Comparison of ENCODE assay signal across 8 mouse cellular contexts in genomic region chr7:25781321-25781936, GRCm38 (mm10). TPM values are rescaled to one million over a fixed set of nuclear protein-coding genes. Genes with fewer than 3 reads are reported as not detected.
DNase-seq lines count a peak whose midpoint lies in the region; ATAC-seq lines count a peak whose summit lies in the region.

No protein-coding gene starts in this region.

- H3K9ac ChIP-seq in embryonic facial prominence, embryonic 12.5 days, result peak overlapping the region; percentile 7; the same call in 1 of the 2 replicates

- peaks cover 75% of the 10 kb centered on the region for H3K4me1 ChIP-seq in megakaryocyte, embryonic 14.5 days
- H3K4me1 ChIP-seq in embryonic facial prominence, embryonic 12.5 days, result peaks cover 20% of the 10 kb centered on the region

- no peaks in the 10 kb centered on the region for H3K9me3 ChIP-seq in megakaryocyte, embryonic 14.5 days
- H3K9me3 ChIP-seq in embryonic facial prominence, embryonic 12.5 days, result no peaks in the 10 kb centered on the region

- H3K27me3 ChIP-seq in megakaryocyte, embryonic 14.5 days (replicated peaks), result peaks cover 18% of the 10 kb centered on the region
- no peaks in the 10 kb centered on the region for H3K27me3 ChIP-seq in embryonic facial prominence, embryonic 12.5 days

- no peak for ATAC-seq in megakaryocyte, adult 5-6 weeks (ENCODE audit: poor library complexity, severe bottlenecking)
- 0 out of 2 replicates have a peak, but pooled peaks have one; percentile 8 for ATAC-seq in embryonic facial prominence, embryonic 12.5 days (ENCODE audit: insufficient number of reproducible peaks, insufficient read depth, low FRiP score, low TSS enrichment)

- intact Hi-C loops in heart, postnatal 14 days (cut with DNase I), result loop anchor here (2.0 kb wide), 1 partner anchor 19 kb away; no protein-coding TSS in a partner anchor

- DNase-seq in heart, postnatal 14 days, result peak; percentile 49 to 51
- peak; percentile 72 to 77 for DNase-seq in layer of hippocampus, adult 8-10 months (ENCODE audit: low spot score in 2 of 2)
- DNase-seq in lung, postnatal 10 days, result peak; percentile 62
- peak; percentile 38 for DNase-seq in right cerebral cortex, postnatal 25 days
- DNase-seq in cerebellum, adult 11-12 months, result no peak

- peak overlapping the region; percentile 36; the same call in 1 of the 2 replicates for H3K27ac ChIP-seq in embryonic facial prominence, embryonic 12.5 days

- 8% methylated on average over 33 of the region's 33 CpGs for WGBS in embryonic facial prominence, embryonic 12.5 days

- H3K4me3 ChIP-seq in megakaryocyte, embryonic 14.5 days (replicated peaks), result peak overlapping the region; percentile 85
- H3K4me3 ChIP-seq in embryonic facial prominence, embryonic 12.5 days, result peak overlapping the region; percentile 21

- no peaks in the 10 kb centered on the region for H3K36me3 ChIP-seq in megakaryocyte, embryonic 14.5 days (replicated peaks; ENCODE audit: low read length)
- peaks cover 54% of the 10 kb centered on the region for H3K36me3 ChIP-seq in embryonic facial prominence, embryonic 12.5 days

- H3K4me2 ChIP-seq in embryonic facial prominence, embryonic 12.5 days (replicated peaks), result peak overlapping the region; percentile 51

RNA-seq across cellular contexts. Expression of gene Axl, which starts 7.1 kb away (rescaled TPM):
- polyA plus RNA-seq in megakaryocyte, embryonic 14.5 days (2012; ENCODE audit: insufficient read depth, low replicate concordance), result 7.4 and 18.0 TPM in 2 replicates
- total RNA-seq in megakaryocyte, adult 5-6 weeks (2015), result 7.7 and 8.0 TPM in 2 replicates
- 5.7 and 7.6 TPM in 2 replicates for total RNA-seq in megakaryocyte, adult 5-6 weeks (2017)
- polyA plus RNA-seq in embryonic facial prominence, embryonic 12.5 days (2016; fragmentation: Nextera tagmentation; extraction: Ambion mirVana), result 71.1 and 76.0 TPM in 2 replicates
- total RNA-seq in heart, postnatal 14 days (2021), result 100 to 1,000 TPM in 1 of 2 experiments, 10 to 100 TPM in 1; 94.3 to 122 TPM
- total RNA-seq in layer of hippocampus, adult 8-10 months (2022), result 10 to 100 TPM; 40.7 to 75.5 (median 58.6) TPM

RNA-seq across cellular contexts. Expression of gene Hnrnpul1, which starts 26.9 kb away (rescaled TPM):
- 168 and 350 TPM in 2 replicates for polyA plus RNA-seq in megakaryocyte, embryonic 14.5 days (2012; ENCODE audit: insufficient read depth, low replicate concordance)
- total RNA-seq in megakaryocyte, adult 5-6 weeks (2015), result 134 and 143 TPM in 2 replicates
- 121 and 148 TPM in 2 replicates for total RNA-seq in megakaryocyte, adult 5-6 weeks (2017)
- 68.1 and 72.8 TPM in 2 replicates for polyA plus RNA-seq in embryonic facial prominence, embryonic 12.5 days (2016; fragmentation: Nextera tagmentation; extraction: Ambion mirVana)
- total RNA-seq in heart, postnatal 14 days (2021), result 10 to 100 TPM; 88.8 to 89.0 TPM
- total RNA-seq in layer of hippocampus, adult 8-10 months (2022), result 100 to 1,000 TPM in 3 of 4 experiments, 10 to 100 TPM in 1; 99.7 to 117 (median 108) TPM

RNA-seq across cellular contexts. Expression of gene Cyp2s1, which starts 35.3 kb away (rescaled TPM):
- not detected in 2 replicates for polyA plus RNA-seq in megakaryocyte, embryonic 14.5 days (2012; ENCODE audit: insufficient read depth, low replicate concordance)
- total RNA-seq in megakaryocyte, adult 5-6 weeks (2015), result 0.21 TPM in 1 of 2 replicates, not detected in the other
- not detected in 2 replicates for total RNA-seq in megakaryocyte, adult 5-6 weeks (2017)
- polyA plus RNA-seq in embryonic facial prominence, embryonic 12.5 days (2016; fragmentation: Nextera tagmentation; extraction: Ambion mirVana), result 4.2 and 5.3 TPM in 2 replicates
- total RNA-seq in heart, postnatal 14 days (2021), result 1 to 10 TPM; 5.4 to 6.1 TPM
- total RNA-seq in layer of hippocampus, adult 8-10 months (2022), result 1 to 10 TPM; 1.6 to 3.4 (median 2.4) TPM

Comparison
In these comparisons a context has a peak if more than half of its experiments do, and no peak if none do; other contexts are left out.
1. RNA of gene Axl, which starts 7.1 kb away (total RNA-seq): 94.3 to 122 TPM in heart, postnatal 14 days and 40.7 to 75.5 TPM in layer of hippocampus, adult 8-10 months; 5.7 to 8.0 TPM in megakaryocyte, adult 5-6 weeks; every median in the first group is over 4 times any median in the second.